Mouse (Mus musculus): Measurements from ENCODE around the gene Marf1. TPM values are rescaled to one million over a fixed set of nuclear protein-coding genes. Genes with fewer than 3 reads are reported as not detected.
"Not testable (repeated sequence)": the region's sequence is repeated elsewhere in the genome, so short reads cannot be mapped to it uniquely, and the experiment has no call there.

The Marf1 gene
- polyA plus RNA-seq, 1 experiment from 2014 or later: 16.2 TPM

DNA sequence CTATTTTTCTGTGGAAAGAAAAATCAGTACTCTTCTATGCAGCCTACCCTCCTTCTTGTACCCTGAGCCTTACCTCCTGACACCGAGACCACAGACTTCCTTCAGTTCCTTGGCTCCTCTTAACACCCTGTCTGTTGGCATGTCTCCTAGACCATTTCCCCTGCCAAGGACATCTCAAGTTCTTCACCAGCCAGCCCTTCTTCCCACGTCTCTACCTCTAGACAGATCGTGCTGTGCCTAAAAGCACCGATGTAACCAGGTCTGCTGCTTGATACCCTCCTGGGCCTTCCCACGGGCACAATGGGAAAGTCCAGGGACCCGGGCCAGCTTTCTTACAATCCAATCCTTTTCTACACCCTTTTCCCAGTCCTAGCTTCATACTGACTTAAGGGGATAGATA is 57.3 kb downstream of the Marf1 start:
- Histone ChIP-seq H3K9ac (no peak overlapping the region), H3K4me1 (no peaks in the 10 kb centered on the region), H3K9me3 (no peaks in the 10 kb centered on the region), H3K36me3 (replicated peaks) (peaks cover 7% of the 10 kb centered on the region; the same call in 1 of the 2 replicates), H3K27ac (no peak overlapping the region), H3K4me2 (no peak overlapping the region), H3K4me3 (no peak overlapping the region), H3K27me3 (replicated peaks) (no peaks in the 10 kb centered on the region)
- no peak for ATAC-seq (replicated peaks)
- WGBS: 88% methylated on average over 6 of the region's 6 CpGs

DNA sequence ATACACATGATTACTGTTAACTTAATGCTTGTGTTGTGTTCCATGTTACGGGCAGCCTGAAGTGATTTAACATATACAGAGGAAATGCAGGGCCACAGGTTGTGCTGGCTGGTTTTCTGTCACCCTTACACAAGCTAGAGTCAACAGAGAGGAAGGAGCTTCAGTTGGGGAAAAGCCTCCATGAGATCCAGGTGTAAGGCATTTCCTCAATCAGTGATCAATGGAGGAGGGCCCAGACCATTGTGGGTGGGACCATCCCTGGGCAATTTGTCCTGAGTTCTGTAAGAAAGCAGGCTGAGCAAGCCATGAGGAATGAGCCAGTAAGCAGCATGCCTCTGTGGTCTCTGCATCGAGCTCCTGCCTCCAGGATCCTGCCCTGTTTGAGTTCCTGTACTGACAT is 71.4 kb downstream of the Marf1 start:
- ATAC-seq (replicated peaks): no peak
- Histone ChIP-seq H3K4me2 (no peak overlapping the region), H3K27ac (no peak overlapping the region), H3K9me3 (no peaks in the 10 kb centered on the region), H3K4me3 (no peak overlapping the region), H3K9ac (no peak overlapping the region), H3K4me1 (no peaks in the 10 kb centered on the region), H3K36me3 (replicated peaks) (peaks cover 18% of the 10 kb centered on the region), H3K27me3 (replicated peaks) (no peaks in the 10 kb centered on the region)
- 85% methylated on average over 2 of the region's 2 CpGs for WGBS

GRCm38 (mm10) chr16:14089296-14089695 is 73.9 kb downstream of the Marf1 start:
- no peaks in the 10 kb centered on the region for H3K27me3 ChIP-seq (replicated peaks)
- no peak overlapping the region for H3K4me2 ChIP-seq
- 94% methylated on average over 3 of the region's 3 CpGs for WGBS

GRCm38 (mm10) chr16:14088249-14088648 is 74.9 kb downstream of the Marf1 start:
- H3K9me3 ChIP-seq: no peaks in the 10 kb centered on the region
- H3K4me2 ChIP-seq: no peak overlapping the region
- no peak for ATAC-seq (replicated peaks)
- no peaks in the 10 kb centered on the region for H3K27me3 ChIP-seq (replicated peaks)
- no peak overlapping the region for H3K9ac ChIP-seq
- H3K4me1 ChIP-seq: no peaks in the 10 kb centered on the region
- H3K27ac ChIP-seq: no peak overlapping the region
- H3K4me3 ChIP-seq: no peak overlapping the region
- 84% methylated on average over 3 of the region's 3 CpGs for WGBS
- H3K36me3 ChIP-seq (replicated peaks): peaks cover 8% of the 10 kb centered on the region; the same call in 1 of the 2 replicates

More at GRCm38 (mm10) chr16:14089296-14089695, 73.9 kb downstream of the Marf1 start:
- Histone ChIP-seq H3K27ac (no peak overlapping the region), H3K9me3 (no peaks in the 10 kb centered on the region), H3K36me3 (replicated peaks) (peaks cover 8% of the 10 kb centered on the region; the same call in 1 of the 2 replicates), H3K9ac (no peak overlapping the region), H3K4me3 (no peak overlapping the region), H3K4me1 (no peaks in the 10 kb centered on the region)
- ATAC-seq (replicated peaks): no peak

GRCm38 (mm10) chr16:14082925-14083324 is 80.2 kb downstream of the Marf1 start:
- H3K4me3 ChIP-seq: no peak overlapping the region
- H3K4me1 ChIP-seq: no peaks in the 10 kb centered on the region
- H3K27me3 ChIP-seq (replicated peaks): no peaks in the 10 kb centered on the region
- no peak overlapping the region for H3K4me2 ChIP-seq
- H3K9ac ChIP-seq: no peak overlapping the region
- ATAC-seq (replicated peaks): no peak
- H3K36me3 ChIP-seq (replicated peaks): no peaks in the 10 kb centered on the region
- WGBS: 91% methylated on average over 2 of the region's 2 CpGs
- H3K27ac ChIP-seq: no peak overlapping the region
- H3K9me3 ChIP-seq: no peaks in the 10 kb centered on the region; the same call in 1 of the 2 replicates

- ATAC-seq (replicated peaks): no peak
These were observed 92.5 kb downstream of the Marf1 start for GRCm38 (mm10) chr16:14070471-14071169.

GRCm38 (mm10) chr16:14068701-14069100 is 94.5 kb downstream of the Marf1 start:
- not testable (repeated sequence) for ATAC-seq (replicated peaks); H3K27ac ChIP-seq; H3K4me3 ChIP-seq; H3K27me3 ChIP-seq (replicated peaks); H3K9me3 ChIP-seq; H3K9ac ChIP-seq; H3K36me3 ChIP-seq (replicated peaks); H3K4me2 ChIP-seq; H3K4me1 ChIP-seq
- WGBS: 90% methylated on average over 2 of the region's 2 CpGs

More at GRCm38 (mm10) chr16:14070471-14071169, 92.5 kb downstream of the Marf1 start:
- Histone ChIP-seq H3K9ac (no peak overlapping the region), H3K4me1 (peaks cover 3% of the 10 kb centered on the region; the same call in 1 of the 2 replicates), H3K4me2 (no peak overlapping the region), H3K9me3 (no peaks in the 10 kb centered on the region), H3K4me3 (no peak overlapping the region), H3K27ac (no peak overlapping the region), H3K27me3 (replicated peaks) (no peaks in the 10 kb centered on the region), H3K36me3 (replicated peaks) (0 out of 2 replicates have a peak, but pooled peaks cover 4% of the 10 kb centered on the region)
- 77% methylated on average over 5 of the region's 5 CpGs for WGBS

DNA sequence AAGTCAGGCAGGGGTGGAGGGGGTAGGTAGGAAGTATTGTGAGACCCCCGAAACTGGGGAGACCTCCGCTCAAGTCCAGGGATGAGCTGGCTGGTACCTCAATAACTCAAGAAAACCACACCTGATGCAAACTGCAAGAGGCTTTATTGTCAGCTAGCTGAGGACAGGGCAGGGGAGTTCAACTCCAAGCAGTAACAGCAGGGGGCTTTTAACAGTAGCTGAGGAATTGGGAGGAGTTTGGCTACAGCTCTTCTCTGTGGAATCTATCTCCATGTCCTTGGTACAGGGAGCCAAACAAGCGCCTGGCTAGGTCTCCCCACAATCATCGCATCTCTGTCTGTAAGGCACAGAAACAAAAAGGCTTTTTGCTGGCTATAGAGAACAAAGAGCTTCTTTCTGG is 96.6 kb downstream of the Marf1 start:
- not testable (repeated sequence) for H3K9ac ChIP-seq; H3K27ac ChIP-seq; H3K9me3 ChIP-seq; H3K4me1 ChIP-seq; H3K27me3 ChIP-seq (replicated peaks); H3K4me3 ChIP-seq; H3K36me3 ChIP-seq (replicated peaks); ATAC-seq (replicated peaks); H3K4me2 ChIP-seq
- WGBS: 83% methylated on average over 4 of the region's 4 CpGs

DNA sequence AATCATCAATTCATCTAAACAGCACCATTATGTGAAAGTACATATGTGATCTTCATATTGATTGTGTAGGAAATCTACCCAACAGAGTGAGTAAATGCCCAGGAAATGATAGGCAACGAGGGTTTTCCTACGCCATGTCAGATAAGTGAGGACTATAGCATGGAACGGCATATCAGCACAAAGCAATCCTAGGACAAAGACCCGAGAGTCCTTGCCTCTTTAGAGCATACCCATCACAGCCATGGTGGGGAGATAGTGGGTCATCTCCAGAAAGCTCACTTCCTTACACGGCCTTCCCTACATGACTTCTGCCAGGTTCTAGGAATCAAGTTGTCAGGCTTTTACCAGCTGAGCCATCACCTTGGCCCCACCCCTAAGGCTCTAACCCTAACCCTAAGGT is 103.3 kb downstream of the Marf1 start:
- H3K9me3 ChIP-seq: no peaks in the 10 kb centered on the region
- ATAC-seq (replicated peaks): no peak

More for the DNA sequence above, 103.3 kb downstream of the Marf1 start:
- no peaks in the 10 kb centered on the region for H3K36me3 ChIP-seq (replicated peaks)
- H3K4me1 ChIP-seq: peaks cover 9% of the 10 kb centered on the region; the same call in 1 of the 2 replicates
- H3K27ac ChIP-seq: no peak overlapping the region
- no peaks in the 10 kb centered on the region for H3K27me3 ChIP-seq (replicated peaks)
- 82% methylated on average over 5 of the region's 5 CpGs for WGBS
- H3K4me2 ChIP-seq: no peak overlapping the region
- H3K4me3 ChIP-seq: no peak overlapping the region
- H3K9ac ChIP-seq: no peak overlapping the region

MicroRNAs encoded within 50 kb of the gene (microRNA counts, 519-probe panel; counts per million panel counts)
- 2,753 counts per million, percentile 60 among the panel's probes with 10 or more counts for microRNA mmu-miR-484

Small RNA genes lying within 50 kb of the gene (microRNA-seq; reads per million reads assigned to microRNA genes)
- gene Gm27671: not detected
- 2,756 reads per million, percentile 86 among the genes with 10 or more reads in this experiment for gene Mir484

Other genes with a start within 250 kb of the Marf1 start
- 194 and 201 TPM in 2 replicates for gene 2900011O08Rik, start 176.7 kb downstream of the Marf1 start, polyA plus RNA-seq (2015; fragmentation: Nextera tagmentation; extraction: Ambion mirVana)
- 1.3 and 1.5 TPM in 2 replicates for gene Ifitm7, start 176.5 kb downstream of the Marf1 start, polyA plus RNA-seq (2015; fragmentation: Nextera tagmentation; extraction: Ambion mirVana)
- 23.7 and 27.5 TPM in 2 replicates for gene Nde1, start 76 bp downstream of the Marf1 start, polyA plus RNA-seq (2015; fragmentation: Nextera tagmentation; extraction: Ambion mirVana)
- 0.41 and 0.58 TPM in 2 replicates for gene Myh11, start 128.0 kb upstream of the Marf1 start, polyA plus RNA-seq (2015; fragmentation: Nextera tagmentation; extraction: Ambion mirVana)
- 188 and 198 TPM in 2 replicates for gene Fopnl, start 154.1 kb upstream of the Marf1 start, polyA plus RNA-seq (2015; fragmentation: Nextera tagmentation; extraction: Ambion mirVana)
- 9.4 and 10.6 TPM in 2 replicates for gene Abcc1, start 198.2 kb upstream of the Marf1 start, polyA plus RNA-seq (2015; fragmentation: Nextera tagmentation; extraction: Ambion mirVana)